Comparison of ENCODE assay signal across 8 mouse cellular contexts in genomic region chr6:54992734-54993260, GRCm38 (mm10). TPM values are rescaled to one million over a fixed set of nuclear protein-coding genes. Genes with fewer than 3 reads are reported as not detected.
DNase-seq lines count a peak whose midpoint lies in the region; ATAC-seq and TF ChIP-seq lines count a peak whose summit lies in the region.

Gene Ggct, minus strand, starts transcription at chr6:54992950.

- H3K27ac ChIP-seq in gastrocnemius, adult 2 months = peak within 1 kb of the TSS; percentile 92
- H3K27ac ChIP-seq in hindbrain, postnatal 0 days = peak within 1 kb of the TSS; percentile 54
- peak within 1 kb of the TSS; percentile 89 for H3K27ac ChIP-seq in left cerebral cortex, adult 2 months

- TF ChIP-seq CTCF in gastrocnemius, adult 2 months (IDR thresholded peaks at IDR 0.05) = peak; percentile 74
- peak; percentile 82 for TF ChIP-seq CTCF in hindbrain, postnatal 0 days (IDR thresholded peaks at IDR 0.05; ENCODE audit: low read depth)
- TF ChIP-seq CTCF in left cerebral cortex, adult 2 months (IDR thresholded peaks at IDR 0.05) = peak; percentile 54

- ATAC-seq in common myeloid progenitor, adult 5-6 weeks (replicated peaks; ENCODE audit: low read depth, poor library complexity, severe bottlenecking) = peak; percentile 93
- ATAC-seq in hindbrain, postnatal 0 days = peak; percentile 100
- peak; percentile 97 for ATAC-seq in megakaryocyte, adult 5-6 weeks (ENCODE audit: poor library complexity, severe bottlenecking)

- H3K4me1 ChIP-seq in hindbrain, postnatal 0 days (ENCODE audit: insufficient read depth, low read length) = no peaks in the 10 kb centered on the region

- H3K27me3 ChIP-seq in hindbrain, postnatal 0 days (ENCODE audit: insufficient read depth, low read length) = no peaks in the 10 kb centered on the region

- peak; percentile 98 for DNase-seq in ZHBTc4 (ENCODE audit: low read depth, low spot score)
- DNase-seq in gastrocnemius, adult 2 months = peak; percentile 98
- peak; percentile 98 for DNase-seq in hindbrain, postnatal 0 days (ENCODE audit: low spot score)
- DNase-seq in left cerebral cortex, adult 2 months (ENCODE audit: extremely low spot score in 1 of 2, low spot score in 2 of 2) = peak; percentile 95 to 96
- peak; percentile 96 to 98 for DNase-seq in right cerebral cortex, adult 2 months (ENCODE audit: low spot score in 2 of 2)
- peak; percentile 96 for DNase-seq in urinary bladder, postnatal 14 days (ENCODE audit: low spot score)

- peak within 1 kb of the TSS; percentile 80 for H3K4me3 ChIP-seq in gastrocnemius, adult 2 months
- peak within 1 kb of the TSS; percentile 55 for H3K4me3 ChIP-seq in hindbrain, postnatal 0 days (ENCODE audit: low read length)
- peak within 1 kb of the TSS; percentile 63 for H3K4me3 ChIP-seq in left cerebral cortex, adult 2 months

- WGBS in hindbrain, postnatal 0 days = under 1% methylated on average over 40 of the region's 41 CpGs

- peak within 1 kb of the TSS; percentile 43 for H3K9ac ChIP-seq in hindbrain, postnatal 0 days (replicated peaks; ENCODE audit: low read length)

- intact Hi-C loops in gastrocnemius, adult 2 months (cut with DNase I) = loop anchor here (1.0 to 10.0 kb wide), 4 partner anchors 20 to 288 kb away; partner anchors contain the start of genes Nod1 and Znrf2
- intact Hi-C loops in left cerebral cortex, adult 2 months (cut with DNase I) = loop anchor here (2.0 to 5.0 kb wide), 4 partner anchors 76 to 395 kb away; partner anchors contain the start of genes Fkbp14, Plekha8 and Znrf2

- H3K36me3 ChIP-seq in hindbrain, postnatal 0 days (ENCODE audit: insufficient read depth, low read length) = no peaks in the 10 kb centered on the region

- peak within 1 kb of the TSS; percentile 85 for H3K4me2 ChIP-seq in hindbrain, postnatal 0 days (ENCODE audit: low read depth, low read length)

- no peaks in the 10 kb centered on the region for H3K9me3 ChIP-seq in hindbrain, postnatal 0 days (ENCODE audit: low read length)

RNA-seq across cellular contexts. Expression of gene Ggct, which starts in this region (rescaled TPM):
- total RNA-seq in common myeloid progenitor, adult 5-6 weeks (2017) = 29.9 and 32.4 TPM in 2 replicates
- total RNA-seq in gastrocnemius, adult 2 months (2021) = 10 to 100 TPM in 1 of 2 experiments, 1 to 10 TPM in 1; 9.6 to 11.0 TPM
- total RNA-seq in hindbrain, postnatal 0 days (2014; rRNA removed) = 8.5 and 15.2 TPM in 2 replicates
- 23.0 and 23.2 TPM in 2 replicates for polyA plus RNA-seq in hindbrain, postnatal 0 days (2015; fragmentation: Nextera tagmentation; extraction: Ambion mirVana)
- total RNA-seq in left cerebral cortex, adult 2 months (2021) = 10 to 100 TPM; 27.7 to 29.3 TPM
- 3.5 and 7.0 TPM in 2 replicates for total RNA-seq in megakaryocyte, adult 5-6 weeks (2015)
- 4.9 and 14.4 TPM in 2 replicates for total RNA-seq in megakaryocyte, adult 5-6 weeks (2017)

Comparison
In these comparisons a context has a peak if more than half of its experiments do, and no peak if none do; other contexts are left out.
1. Peak in every context shown above with its lines: DNase-seq, ATAC-seq, H3K4me3 ChIP-seq and H3K27ac ChIP-seq.